Mouse (Mus musculus) midbrain, postnatal 0 days (tissue): ENCODE results near the gene Ormdl3. TPM values are rescaled to one million over a fixed set of nuclear protein-coding genes. Genes with fewer than 3 reads are reported as not detected.

Experiments
- ATAC-seq: fragments of 200-750 bp; cut with Nextera tagmentation; 2 replicates; pipeline ENCODE4 v1.8.0; 2017; ENCODE audit warnings: moderate number of reproducible peaks, mild to moderate bottlenecking, moderate TSS enrichment, moderate library complexity; ENCODE audit not compliant: low FRiP score
- DNase-seq: peaks from one replicate; pipeline ENCODE4 v3.0.0-alpha.2; 2015; ENCODE audit warnings: low spot score
- H3K27ac ChIP-seq: fragments of 300-500 bp; sonication (generic); 2 replicates; pipeline ENCODE4 v1.5.1; 2014; ENCODE audit warnings: low read depth, mild to moderate bottlenecking, low read length, mixed read lengths
- H3K27me3 ChIP-seq: fragments of 300-500 bp; sonication (generic); 2 replicates; pipeline ENCODE4 v1.6.1; 2014; ENCODE audit warnings: low read length, control low read depth, mixed read lengths; ENCODE audit not compliant: insufficient read depth
- H3K36me3 ChIP-seq: fragments of 300-500 bp; sonication (generic); 2 replicates; pipeline ENCODE4 v1.6.1; 2014; ENCODE audit warnings: low read length, control low read depth, mixed read lengths; ENCODE audit not compliant: insufficient read depth
- H3K4me1 ChIP-seq: fragments of 300-500 bp; sonication (generic); 2 replicates; pipeline ENCODE4 v1.6.1; 2014; ENCODE audit warnings: mild to moderate bottlenecking, control low read depth, antibody characterized with exemption, low read length, mixed read lengths; ENCODE audit not compliant: insufficient read depth
- H3K4me2 ChIP-seq: fragments of 300-500 bp; sonication (generic); 2 replicates; pipeline ENCODE4 v1.6.1; 2014; ENCODE audit warnings: low read depth, mild to moderate bottlenecking, low read length, mixed read lengths; ENCODE audit not compliant: poor library complexity, severe bottlenecking
- H3K4me3 ChIP-seq: fragments of 300-500 bp; sonication (generic); 2 replicates; pipeline ENCODE4 v1.5.1; 2014; ENCODE audit warnings: low read depth, mild to moderate bottlenecking, low read length, moderate library complexity
- H3K9ac ChIP-seq: fragments of 300-500 bp; sonication (generic); replicated peaks from 2 replicates; pipeline ENCODE4 v1.6.1; 2014; ENCODE audit warnings: mild to moderate bottlenecking, low read length, moderate library complexity, mixed read lengths; ENCODE audit not compliant: poor library complexity, severe bottlenecking
- H3K9me3 ChIP-seq: fragments of 300-500 bp; sonication (generic); 2 replicates; pipeline ENCODE4 v1.6.1; 2016; ENCODE audit warnings: low read length, control low read depth
- CTCF ChIP-seq: IDR thresholded peaks from 2 replicates; pipeline ENCODE4 v1.5.1; 2016; ENCODE audit warnings: antibody characterized with exemption, mild to moderate bottlenecking
- WGBS: fragments of 180-500 bp; shearing (Covaris S2); extraction: QIAGEN DNeasy Blood & Tissue Kit; methylation state at CpG from one replicate; pipeline ENCODE4 v1.1.7; 2014; 5-methylcytosine and 5-hydroxymethylcytosine counted together
- polyA plus RNA-seq: library from polyadenylated mRNA; unstranded; fragments of >200 nt; fragmentation: Nextera tagmentation; extraction: Ambion mirVana; gene quantifications from 2 replicates; pipeline ENCODE4 v1.2.1, GENCODE M21; 2015
- total RNA-seq: library from RNA; depleted of rRNA; stranded (reverse); fragments of >200 nt; gene quantifications from 2 replicates; pipeline ENCODE4 v1.2.3, GENCODE M21; 2014; rRNA removed

The Ormdl3 gene
- total and polyA plus RNA-seq, 2 experiments from 2014 or later = 111 to 115 TPM

GRCm38 (mm10) chr11:98544890-98545677 is 42.1 kb downstream of the Ormdl3 start:
- peaks cover 51% of the 10 kb centered on the region for H3K27me3 ChIP-seq
- H3K4me3 ChIP-seq = peak overlapping the region; percentile 48
- H3K4me1 ChIP-seq = no peaks in the 10 kb centered on the region
- H3K27ac ChIP-seq = no peak overlapping the region
- DNase-seq = no peak
- H3K4me2 ChIP-seq = peak overlapping the region; percentile 96
- H3K9me3 ChIP-seq = 0 out of 2 replicates have a peak, but pooled peaks cover 3% of the 10 kb centered on the region
- no peaks in the 10 kb centered on the region for H3K36me3 ChIP-seq
- peak overlapping the region; percentile 44; the same call in 1 of the 2 replicates for H3K9ac ChIP-seq
- no peak for ATAC-seq
- 4% methylated on average over 16 of the region's 16 CpGs for WGBS
- no peak for TF ChIP-seq CTCF

GRCm38 (mm10) chr11:98543414-98543813 is 43.8 kb downstream of the Ormdl3 start:
- Histone ChIP-seq H3K27ac (no peak overlapping the region), H3K36me3 (no peaks in the 10 kb centered on the region), H3K27me3 (peaks cover 39% of the 10 kb centered on the region), H3K4me2 (no peak overlapping the region), H3K4me1 (no peaks in the 10 kb centered on the region), H3K4me3 (no peak overlapping the region), H3K9ac (no peak overlapping the region), H3K9me3 (0 out of 2 replicates have a peak, but pooled peaks cover 5% of the 10 kb centered on the region)
- DNase-seq (no peak), ATAC-seq (no peak)
- WGBS = 81% methylated on average over 1 of the region's 1 CpGs
- TF ChIP-seq CTCF = no peak

GRCm38 (mm10) chr11:98542553-98542952 is 44.6 kb downstream of the Ormdl3 start:
- no peak for ATAC-seq
- 79% methylated on average over 8 of the region's 8 CpGs for WGBS
- no peak for DNase-seq
- H3K4me1 ChIP-seq = no peaks in the 10 kb centered on the region
- no peak overlapping the region for H3K4me3 ChIP-seq
- TF ChIP-seq CTCF = no peak
- H3K9me3 ChIP-seq = 0 out of 2 replicates have a peak, but pooled peaks cover 5% of the 10 kb centered on the region
- no peak overlapping the region for H3K9ac ChIP-seq
- H3K27me3 ChIP-seq = peaks cover 38% of the 10 kb centered on the region
- no peaks in the 10 kb centered on the region for H3K36me3 ChIP-seq
- H3K27ac ChIP-seq = no peak overlapping the region
- H3K4me2 ChIP-seq = no peak overlapping the region

- no peak overlapping the region for H3K9ac ChIP-seq
- no peak overlapping the region for H3K4me3 ChIP-seq
- H3K4me1 ChIP-seq = no peaks in the 10 kb centered on the region
- no peak overlapping the region for H3K27ac ChIP-seq
- 0 out of 2 replicates have a peak, but pooled peaks cover 5% of the 10 kb centered on the region for H3K9me3 ChIP-seq
- WGBS = 82% methylated on average over 5 of the region's 5 CpGs
- ATAC-seq = no peak
- DNase-seq = no peak
- H3K27me3 ChIP-seq = peaks cover 16% of the 10 kb centered on the region
- peak; percentile 36 for TF ChIP-seq CTCF
- no peaks in the 10 kb centered on the region for H3K36me3 ChIP-seq
- no peak overlapping the region for H3K4me2 ChIP-seq
Observed at GRCm38 (mm10) chr11:98540319-98540718, 46.8 kb downstream of the Ormdl3 start.

GRCm38 (mm10) chr11:98537480-98538034 is 49.6 kb downstream of the Ormdl3 start:
- TF ChIP-seq CTCF = no peak
- DNase-seq = no peak

More at GRCm38 (mm10) chr11:98537480-98538034, 49.6 kb downstream of the Ormdl3 start:
- Histone ChIP-seq H3K36me3 (no peaks in the 10 kb centered on the region), H3K27me3 (peaks cover 4% of the 10 kb centered on the region; the same call in 1 of the 2 replicates), H3K27ac (no peak overlapping the region), H3K9ac (no peak overlapping the region), H3K4me1 (no peaks in the 10 kb centered on the region), H3K9me3 (0 out of 2 replicates have a peak, but pooled peaks cover 5% of the 10 kb centered on the region), H3K4me3 (no peak overlapping the region), H3K4me2 (no peak overlapping the region)
- no peak for ATAC-seq

Other genes starting within 250 kb of the Ormdl3 start
- 1.8 and 5.0 TPM in 2 replicates for gene Ppp1r1b, start 239.0 kb downstream of the Ormdl3 start, total RNA-seq
- gene Ppp1r1b, start 239.0 kb downstream of the Ormdl3 start, polyA plus RNA-seq = 4.2 and 5.3 TPM in 2 replicates
- 31.2 and 56.1 TPM in 2 replicates for gene Stard3, start 229.0 kb downstream of the Ormdl3 start, total RNA-seq
- 23.8 and 28.2 TPM in 2 replicates for gene Stard3, start 229.0 kb downstream of the Ormdl3 start, polyA plus RNA-seq
- gene Tcap, start 203.6 kb downstream of the Ormdl3 start, total RNA-seq = not detected in 2 replicates
- gene Tcap, start 203.6 kb downstream of the Ormdl3 start, polyA plus RNA-seq = not detected in 2 replicates
- 1.1 and 4.3 TPM in 2 replicates for gene Pnmt, start 200.9 kb downstream of the Ormdl3 start, total RNA-seq
- 3.4 and 3.9 TPM in 2 replicates for gene Pnmt, start 200.9 kb downstream of the Ormdl3 start, polyA plus RNA-seq
- 10.1 and 10.9 TPM in 2 replicates for gene Pgap3, start 186.9 kb downstream of the Ormdl3 start, total RNA-seq
- 7.0 and 7.7 TPM in 2 replicates for gene Pgap3, start 186.9 kb downstream of the Ormdl3 start, polyA plus RNA-seq
- 8.1 and 9.4 TPM in 2 replicates for gene Erbb2, start 174.9 kb downstream of the Ormdl3 start, total RNA-seq
- 3.9 and 4.5 TPM in 2 replicates for gene Erbb2, start 174.9 kb downstream of the Ormdl3 start, polyA plus RNA-seq
- gene Mien1, start 148.4 kb downstream of the Ormdl3 start, total RNA-seq = 68.3 and 79.2 TPM in 2 replicates
- gene Mien1, start 148.4 kb downstream of the Ormdl3 start, polyA plus RNA-seq = 243 and 246 TPM in 2 replicates
- gene Grb7, start 141.0 kb downstream of the Ormdl3 start, total RNA-seq = 0.71 and 0.82 TPM in 2 replicates
- gene Grb7, start 141.0 kb downstream of the Ormdl3 start, polyA plus RNA-seq = 1.00 and 1.3 TPM in 2 replicates
- 0.05 TPM in 1 of 2 replicates, not detected in the other for gene Ikzf3, start 41.3 kb downstream of the Ormdl3 start, total RNA-seq
- 0.16 TPM in 1 of 2 replicates, not detected in the other for gene Ikzf3, start 41.3 kb downstream of the Ormdl3 start, polyA plus RNA-seq
- gene Zpbp2, start 36.3 kb downstream of the Ormdl3 start, total RNA-seq = 0.24 TPM in 1 of 2 replicates, not detected in the other
- gene Zpbp2, start 36.3 kb downstream of the Ormdl3 start, polyA plus RNA-seq = 0.36 and 0.39 TPM in 2 replicates
- gene Lrrc3c, start 10.9 kb upstream of the Ormdl3 start, total RNA-seq = not detected in 2 replicates
- gene Lrrc3c, start 10.9 kb upstream of the Ormdl3 start, polyA plus RNA-seq = not detected in 2 replicates
- gene Gm12355, start 38.3 kb upstream of the Ormdl3 start, total RNA-seq = not detected in 2 replicates
- 0.28 and 0.44 TPM in 2 replicates for gene Gm12355, start 38.3 kb upstream of the Ormdl3 start, polyA plus RNA-seq
- not detected in 2 replicates for gene Gsdma3, start 39.0 kb upstream of the Ormdl3 start, total RNA-seq
- not detected in 2 replicates for gene Gsdma3, start 39.0 kb upstream of the Ormdl3 start, polyA plus RNA-seq
- not detected in 2 replicates for gene Gsdma2, start 59.4 kb upstream of the Ormdl3 start, total RNA-seq
- gene Gsdma2, start 59.4 kb upstream of the Ormdl3 start, polyA plus RNA-seq = 0.12 and 0.15 TPM in 2 replicates
- 0.05 TPM in 1 of 2 replicates, not detected in the other for gene Gsdma, start 77.0 kb upstream of the Ormdl3 start, total RNA-seq
- 0.11 TPM in 1 of 2 replicates, not detected in the other for gene Gsdma, start 77.0 kb upstream of the Ormdl3 start, polyA plus RNA-seq
- gene Psmd3, start 95.2 kb upstream of the Ormdl3 start, total RNA-seq = 114 and 129 TPM in 2 replicates
- 182 and 183 TPM in 2 replicates for gene Psmd3, start 95.2 kb upstream of the Ormdl3 start, polyA plus RNA-seq
- not detected in 2 replicates for gene Csf3, start 113.9 kb upstream of the Ormdl3 start, total RNA-seq
- not detected in 2 replicates for gene Csf3, start 113.9 kb upstream of the Ormdl3 start, polyA plus RNA-seq
- gene Med24, start 142.1 kb upstream of the Ormdl3 start, total RNA-seq = 66.6 and 81.2 TPM in 2 replicates
- gene Med24, start 142.1 kb upstream of the Ormdl3 start, polyA plus RNA-seq = 52.2 and 59.8 TPM in 2 replicates
- 774 and 843 TPM in 2 replicates for gene Thra, start 153.3 kb upstream of the Ormdl3 start, total RNA-seq
- 165 and 182 TPM in 2 replicates for gene Thra, start 153.3 kb upstream of the Ormdl3 start, polyA plus RNA-seq
- 7.1 and 11.0 TPM in 2 replicates for gene Nr1d1, start 188.0 kb upstream of the Ormdl3 start, total RNA-seq
- 12.3 and 14.3 TPM in 2 replicates for gene Nr1d1, start 188.0 kb upstream of the Ormdl3 start, polyA plus RNA-seq
- 88.3 and 107 TPM in 2 replicates for gene Msl1, start 208.1 kb upstream of the Ormdl3 start, total RNA-seq
- 22.3 and 25.8 TPM in 2 replicates for gene Msl1, start 208.1 kb upstream of the Ormdl3 start, polyA plus RNA-seq
- 29.4 and 32.2 TPM in 2 replicates for gene Casc3, start 217.5 kb upstream of the Ormdl3 start, total RNA-seq
- 34.0 and 39.7 TPM in 2 replicates for gene Casc3, start 217.5 kb upstream of the Ormdl3 start, polyA plus RNA-seq
- 39.0 and 40.8 TPM in 2 replicates for gene Rapgefl1, start 249.4 kb upstream of the Ormdl3 start, total RNA-seq
- 10.9 and 11.4 TPM in 2 replicates for gene Rapgefl1, start 249.4 kb upstream of the Ormdl3 start, polyA plus RNA-seq